Mouse (Mus musculus) intestine, embryonic 15.5 days (tissue): ENCODE data around the gene Lmbr1. TPM values are rescaled to one million over a fixed set of nuclear protein-coding genes. Genes with fewer than 3 reads are reported as not detected.
"Not testable (repeated sequence)": the region's sequence is repeated elsewhere in the genome, so short reads cannot be mapped to it uniquely, and the experiment has no call there.

Experiments used
- ATAC-seq: fragments of 200-750 bp; cut with Nextera tagmentation; 2 replicates; pipeline ENCODE4 v1.8.0; 2017; ENCODE audit warnings: moderate TSS enrichment, moderate library complexity
- H3K27ac ChIP-seq: fragments of 300-500 bp; sonication (generic); 2 replicates; pipeline ENCODE4 v1.5.1; 2015; ENCODE audit warnings: mild to moderate bottlenecking, inconsistent platforms
- H3K27me3 ChIP-seq: fragments of 300-500 bp; sonication (generic); replicated peaks from 2 replicates; pipeline ENCODE4 v1.6.1; 2015; ENCODE audit warnings: inconsistent platforms
- H3K36me3 ChIP-seq: fragments of 300-500 bp; sonication (generic); 2 replicates; pipeline ENCODE4 v1.6.1; 2015; ENCODE audit warnings: inconsistent platforms
- H3K4me1 ChIP-seq: fragments of 300-500 bp; sonication (generic); replicated peaks from 2 replicates; pipeline ENCODE4 v1.6.1; 2015; ENCODE audit warnings: inconsistent platforms
- H3K4me2 ChIP-seq: fragments of 300-500 bp; sonication (generic); replicated peaks from 2 replicates; pipeline ENCODE4 v1.6.1; 2015; ENCODE audit warnings: mild to moderate bottlenecking, inconsistent platforms
- H3K4me3 ChIP-seq: fragments of 300-500 bp; sonication (generic); replicated peaks from 2 replicates; pipeline ENCODE4 v1.5.1; 2015; ENCODE audit warnings: inconsistent platforms
- H3K9ac ChIP-seq: fragments of 300-500 bp; sonication (generic); 2 replicates; pipeline ENCODE4 v1.6.1; 2015; ENCODE audit warnings: inconsistent platforms
- H3K9me3 ChIP-seq: fragments of 300-500 bp; sonication (generic); 2 replicates; pipeline ENCODE4 v1.6.1; 2016; ENCODE audit warnings: inconsistent platforms
- WGBS: fragments of 180-500 bp; shearing (Covaris S2); methylation state at CpG from one replicate; pipeline ENCODE4 v1.1.7; 2015; 5-methylcytosine and 5-hydroxymethylcytosine counted together
- polyA plus RNA-seq: library from polyadenylated mRNA; unstranded; fragments of >200 nt; fragmentation: Nextera tagmentation; extraction: Ambion mirVana; gene quantifications from 2 replicates; pipeline ENCODE4 v1.2.1, GENCODE M21; 2015

The Lmbr1 gene
- polyA plus RNA-seq, result 9.9 and 12.3 TPM in 2 replicates

DNA sequence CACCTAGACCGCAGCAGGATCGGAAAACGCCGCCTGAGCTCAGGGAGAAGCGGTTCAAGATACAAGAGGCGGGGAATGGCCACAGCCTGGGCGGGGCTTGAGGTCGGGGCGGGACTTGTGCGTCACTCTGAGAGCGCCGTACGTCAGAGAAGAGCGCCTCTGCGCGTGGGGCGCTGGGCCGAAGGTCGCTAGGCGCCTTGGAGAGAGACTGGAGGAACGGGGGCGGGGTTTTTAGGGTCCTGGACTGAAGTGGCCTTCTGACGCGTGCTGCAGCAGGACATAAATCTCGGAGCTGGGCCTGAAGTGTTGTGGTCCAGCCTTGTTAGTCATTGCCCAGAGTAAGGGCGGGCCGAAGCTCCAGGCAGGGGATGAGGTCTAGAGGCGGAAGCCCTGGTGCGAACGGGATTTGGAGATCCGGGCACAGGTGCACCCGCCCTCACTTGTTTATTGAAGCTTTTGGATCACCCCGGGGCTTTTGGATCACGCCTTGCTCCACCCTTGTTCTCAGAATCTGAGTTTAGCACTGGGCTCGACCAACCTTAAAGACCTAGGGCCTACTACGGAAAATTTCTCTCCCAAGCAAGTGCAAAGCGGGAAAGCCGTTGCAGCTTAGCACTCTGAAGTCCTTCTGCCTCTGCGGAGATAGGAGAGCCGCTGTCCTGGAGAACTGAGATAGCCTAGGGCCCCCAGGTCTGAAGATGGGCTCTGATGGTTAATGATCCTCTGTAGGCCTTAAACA is at the start of gene Lmbr1:
Gene Lmbr1, minus strand, starts transcription at position 93 of the 739 bp plus-strand sequence.
- no peaks in the 10 kb centered on the region for H3K27me3 ChIP-seq
- peak within 1 kb of the TSS; percentile 86 for H3K4me2 ChIP-seq
- H3K36me3 ChIP-seq, result no peaks in the 10 kb centered on the region
- peak within 1 kb of the TSS; percentile 77 for H3K9ac ChIP-seq
- 1% methylated on average over 40 of the region's 40 CpGs for WGBS
- H3K4me1 ChIP-seq, result 0 out of 2 replicates have a peak, but pooled peaks cover 11% of the 10 kb centered on the region
- H3K9me3 ChIP-seq, result no peaks in the 10 kb centered on the region
- peak within 1 kb of the TSS; percentile 78 for H3K27ac ChIP-seq
- peak; percentile 98 for ATAC-seq
- H3K4me3 ChIP-seq, result peak within 1 kb of the TSS; percentile 76

GRCm38 (mm10) chr5:29423330-29423729 is 45.1 kb upstream of the Lmbr1 start:
- H3K9me3 ChIP-seq, H3K27ac ChIP-seq, H3K9ac ChIP-seq, H3K27me3 ChIP-seq, H3K4me2 ChIP-seq, H3K4me3 ChIP-seq, H3K4me1 ChIP-seq, H3K36me3 ChIP-seq: not testable (repeated sequence)
- peak; percentile 83 for ATAC-seq
- WGBS, result 57% methylated on average over 3 of the region's 3 CpGs

DNA sequence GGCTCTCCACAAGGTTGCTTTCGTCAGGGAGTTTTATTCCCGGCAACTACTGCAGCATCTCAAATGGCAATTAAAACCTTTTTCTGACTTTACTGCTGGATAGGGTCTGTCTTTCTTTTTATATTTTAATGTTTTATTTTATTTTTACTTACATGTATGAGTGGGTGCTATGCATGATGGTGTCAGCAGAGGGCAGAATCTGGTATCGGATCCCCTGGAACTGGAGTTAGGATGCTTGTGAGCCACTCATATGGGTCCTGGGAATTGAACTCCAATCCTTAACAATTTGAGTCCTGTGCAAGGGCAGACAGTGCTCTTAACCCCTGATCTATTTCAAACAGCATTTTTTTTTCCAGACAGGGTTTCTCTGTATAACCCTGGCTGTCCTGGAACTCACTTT is 34.9 kb upstream of the Lmbr1 start:
- Histone ChIP-seq H3K4me2 (no peak overlapping the region), H3K36me3 (no peaks in the 10 kb centered on the region), H3K27me3 (no peaks in the 10 kb centered on the region), H3K9ac (no peak overlapping the region), H3K27ac (no peak overlapping the region), H3K4me1 (no peaks in the 10 kb centered on the region), H3K9me3 (no peaks in the 10 kb centered on the region), H3K4me3 (no peak overlapping the region)
- ATAC-seq, result no peak
- 83% methylated on average over 3 of the region's 3 CpGs for WGBS

- no peaks in the 10 kb centered on the region for H3K36me3 ChIP-seq
- no peak overlapping the region for H3K4me3 ChIP-seq
- H3K9ac ChIP-seq, result no peak overlapping the region
- H3K27me3 ChIP-seq, result no peaks in the 10 kb centered on the region
- H3K27ac ChIP-seq, result no peak overlapping the region
- no peaks in the 10 kb centered on the region for H3K9me3 ChIP-seq
- H3K4me1 ChIP-seq, result no peaks in the 10 kb centered on the region
- H3K4me2 ChIP-seq, result no peak overlapping the region
- ATAC-seq, result peak; percentile 51; the same call in 1 of the 2 replicates
Observed at GRCm38 (mm10) chr5:29410854-29411253, 32.7 kb upstream of the Lmbr1 start.

- no peak for ATAC-seq
Observed at GRCm38 (mm10) chr5:29398427-29398826, 20.2 kb upstream of the Lmbr1 start.

DNA sequence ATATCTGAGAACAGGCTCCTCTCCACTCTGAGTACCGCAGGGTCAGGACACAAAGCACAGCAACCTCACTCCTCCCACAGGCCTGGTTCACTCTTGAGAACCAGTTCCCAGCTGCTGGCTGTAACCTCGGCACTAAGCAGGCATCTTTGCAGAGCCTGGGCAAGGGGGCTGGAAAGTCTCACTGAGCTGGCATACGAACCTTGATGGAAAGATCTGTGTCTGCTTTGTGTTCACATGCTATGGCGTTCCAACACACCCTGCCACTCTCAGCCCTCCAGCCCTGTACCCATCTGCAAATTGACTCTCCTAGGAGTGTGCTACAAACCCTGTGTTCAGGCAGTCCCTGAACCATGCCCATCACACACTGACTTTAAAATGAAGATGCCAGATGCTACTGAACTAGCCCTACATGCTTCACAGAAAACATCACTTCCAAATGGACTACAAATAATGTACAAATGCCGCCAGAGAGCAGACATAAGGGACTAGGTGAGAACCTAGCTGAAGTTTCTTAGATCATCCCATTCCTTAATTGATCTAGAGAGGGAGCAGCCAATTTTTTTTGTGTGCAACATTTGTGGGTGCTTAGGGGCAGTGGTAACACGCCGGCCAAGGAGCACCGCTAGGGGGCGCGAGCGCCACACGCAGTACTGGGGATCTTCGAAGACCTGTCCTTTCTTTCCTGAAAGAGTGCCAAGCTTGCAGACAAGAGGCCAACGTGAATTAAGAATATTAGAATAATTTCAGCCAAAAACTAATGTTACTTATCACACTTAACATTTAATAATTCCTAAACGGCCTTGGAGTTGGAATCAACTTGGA is 11.0 kb upstream of the Lmbr1 start:
- ATAC-seq, result peak; percentile 74
- Histone ChIP-seq H3K27me3 (no peaks in the 10 kb centered on the region), H3K9ac (no peak overlapping the region), H3K4me3 (no peak overlapping the region), H3K4me1 (0 out of 2 replicates have a peak, but pooled peaks cover 9% of the 10 kb centered on the region), H3K9me3 (no peaks in the 10 kb centered on the region), H3K27ac (peak overlapping the region; percentile 33; the same call in 1 of the 2 replicates), H3K36me3 (no peaks in the 10 kb centered on the region), H3K4me2 (no peak overlapping the region)
- 18% methylated on average over 15 of the region's 15 CpGs for WGBS

More at GRCm38 (mm10) chr5:29398427-29398826, 20.2 kb upstream of the Lmbr1 start:
- Histone ChIP-seq H3K27ac (no peak overlapping the region), H3K4me3 (no peak overlapping the region), H3K4me2 (no peak overlapping the region), H3K9ac (no peak overlapping the region), H3K27me3 (no peaks in the 10 kb centered on the region), H3K4me1 (no peaks in the 10 kb centered on the region), H3K36me3 (no peaks in the 10 kb centered on the region), H3K9me3 (no peaks in the 10 kb centered on the region)
- 65% methylated on average over 4 of the region's 4 CpGs for WGBS

DNA sequence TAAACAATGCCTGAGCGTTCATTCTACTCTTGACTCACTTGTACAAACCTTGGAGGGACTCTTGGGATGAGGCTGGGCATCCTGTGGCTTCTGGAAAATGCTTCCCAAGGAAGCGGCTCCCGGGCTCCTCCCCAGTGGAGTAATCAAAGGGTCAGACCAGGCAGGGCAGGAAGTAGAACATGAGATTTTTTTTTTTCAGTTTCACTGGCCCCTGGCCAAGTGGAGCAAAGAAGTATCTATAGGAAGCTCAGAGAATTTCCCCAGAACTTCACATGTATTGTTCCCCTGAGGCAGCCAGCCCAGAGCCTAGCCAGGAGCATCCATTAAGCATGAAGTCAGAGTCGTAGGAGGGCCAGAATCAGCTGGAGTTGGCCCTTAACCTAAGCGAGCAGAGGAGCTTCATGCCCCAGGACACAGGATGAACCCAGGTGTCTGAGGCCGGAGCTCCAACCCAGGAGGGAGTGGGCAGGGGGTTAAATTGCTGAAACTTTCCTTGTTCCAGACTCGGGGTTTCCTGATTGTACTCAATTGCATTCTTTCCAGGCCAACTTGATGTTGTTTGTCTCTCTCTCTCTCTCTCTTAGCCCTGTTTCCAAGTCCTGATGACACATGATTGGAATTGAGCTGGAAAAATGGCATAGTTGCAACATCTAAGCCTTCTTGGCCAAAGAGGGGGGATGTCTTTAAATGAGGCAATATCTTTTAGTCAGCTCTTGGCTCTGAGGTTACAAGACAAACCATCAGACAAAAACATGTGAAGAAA is 10.2 kb upstream of the Lmbr1 start:
- H3K9ac ChIP-seq, result no peak overlapping the region
- H3K4me2 ChIP-seq, result no peak overlapping the region
- H3K4me1 ChIP-seq, result 0 out of 2 replicates have a peak, but pooled peaks cover 9% of the 10 kb centered on the region
- 31% methylated on average over 7 of the region's 7 CpGs for WGBS
- H3K27me3 ChIP-seq, result no peaks in the 10 kb centered on the region
- ATAC-seq, result peak; percentile 78
- H3K9me3 ChIP-seq, result no peaks in the 10 kb centered on the region
- H3K27ac ChIP-seq, result peak overlapping the region; percentile 33; the same call in 1 of the 2 replicates
- H3K36me3 ChIP-seq, result no peaks in the 10 kb centered on the region
- no peak overlapping the region for H3K4me3 ChIP-seq

DNA sequence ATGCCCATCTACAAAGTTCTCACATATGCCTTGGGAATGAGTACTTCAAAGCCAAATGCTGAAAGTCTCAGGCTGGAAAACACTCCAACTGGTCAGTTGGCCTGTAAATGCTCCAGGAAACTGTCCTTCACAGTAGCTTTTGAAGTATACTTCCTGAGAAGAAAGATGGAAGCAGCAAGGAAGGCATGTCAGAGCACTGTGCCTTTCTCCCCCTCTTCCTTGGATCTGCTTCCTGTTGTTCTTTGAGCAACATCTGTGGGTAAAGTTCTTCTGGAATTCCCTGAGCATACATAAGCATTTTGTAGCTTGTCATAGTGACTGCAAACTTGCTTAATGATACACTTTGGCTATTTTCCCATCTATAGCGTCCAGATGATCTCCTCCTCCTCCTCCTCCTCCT is 9.4 kb upstream of the Lmbr1 start:
- H3K27me3 ChIP-seq, result no peaks in the 10 kb centered on the region
- H3K9me3 ChIP-seq, result no peaks in the 10 kb centered on the region
- H3K4me1 ChIP-seq, result 0 out of 2 replicates have a peak, but pooled peaks cover 9% of the 10 kb centered on the region
- no peak overlapping the region for H3K4me2 ChIP-seq
- no peak overlapping the region for H3K4me3 ChIP-seq
- H3K36me3 ChIP-seq, result no peaks in the 10 kb centered on the region
- no peak for ATAC-seq
- H3K27ac ChIP-seq, result peak overlapping the region; percentile 44; the same call in 1 of the 2 replicates
- 40% methylated on average over 1 of the region's 1 CpGs for WGBS
- H3K9ac ChIP-seq, result no peak overlapping the region

DNA sequence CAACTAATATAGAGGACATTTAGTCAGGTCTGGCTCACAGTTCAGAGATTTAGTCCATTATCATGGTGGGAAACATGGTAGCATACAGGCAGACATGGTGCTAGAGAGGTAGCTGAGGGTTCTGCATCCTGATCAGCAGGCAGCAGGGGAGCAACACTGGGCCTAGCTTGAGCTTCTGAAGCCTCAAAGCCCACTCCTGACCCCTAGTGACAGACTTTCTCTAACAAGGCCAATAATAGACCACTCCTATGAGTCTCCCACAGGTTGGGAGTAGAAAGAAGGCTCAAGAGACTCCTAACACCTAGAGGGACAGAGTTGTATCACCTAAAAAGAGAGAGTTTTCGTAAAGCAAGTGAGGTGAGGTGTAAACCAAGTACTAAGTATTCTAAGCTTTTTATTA is 4.6 kb upstream of the Lmbr1 start:
- H3K9ac ChIP-seq, result no peak overlapping the region
- H3K36me3 ChIP-seq, result no peaks in the 10 kb centered on the region
- no peak for ATAC-seq
- H3K27ac ChIP-seq, result no peak overlapping the region
- H3K27me3 ChIP-seq, result no peaks in the 10 kb centered on the region
- WGBS, result 63% methylated on average over 1 of the region's 1 CpGs
- no peak overlapping the region for H3K4me2 ChIP-seq
- 0 out of 2 replicates have a peak, but pooled peaks cover 10% of the 10 kb centered on the region for H3K4me1 ChIP-seq
- H3K4me3 ChIP-seq, result no peak overlapping the region
- no peaks in the 10 kb centered on the region for H3K9me3 ChIP-seq

- no peak overlapping the region for H3K4me2 ChIP-seq
- 79% methylated on average over 2 of the region's 2 CpGs for WGBS
Observed at GRCm38 (mm10) chr5:29380091-29380490, 1.9 kb upstream of the Lmbr1 start.

DNA sequence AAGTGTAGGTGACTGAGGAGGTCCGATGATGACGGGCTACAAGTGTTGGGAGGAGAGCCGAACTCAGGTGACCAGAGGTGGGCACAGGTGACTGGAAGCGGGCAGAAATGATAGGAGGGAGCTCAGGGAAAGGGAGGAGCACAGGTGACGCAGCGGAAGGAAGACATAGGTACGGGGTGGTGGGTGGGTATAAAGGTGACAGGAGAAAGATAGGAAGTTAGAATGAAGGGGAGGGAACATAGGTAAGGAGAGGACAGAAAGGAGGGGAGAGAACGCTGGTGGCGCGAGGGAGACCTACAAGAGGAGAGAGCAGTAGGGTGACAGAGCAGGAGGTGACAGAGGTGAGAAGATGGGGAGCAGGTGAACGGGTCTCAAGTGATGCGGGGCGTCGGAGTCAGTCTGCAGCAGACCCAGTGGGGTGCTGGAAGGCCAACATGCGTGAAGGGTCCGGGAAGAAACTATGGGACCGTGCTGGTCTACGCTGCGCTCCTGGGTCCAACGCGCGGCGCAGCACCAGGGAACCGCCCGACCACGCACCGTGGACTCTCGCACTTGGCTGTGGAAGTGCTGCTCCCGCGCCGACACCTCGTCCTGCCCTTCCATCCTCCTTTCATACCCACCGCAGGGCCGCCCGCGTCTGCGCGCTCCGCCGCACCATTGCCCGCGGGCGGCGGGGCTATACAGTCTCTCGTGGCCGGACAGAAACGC is 446 bp downstream of the Lmbr1 start:
- Histone ChIP-seq H3K27me3 (no peaks in the 10 kb centered on the region), H3K27ac (peak overlapping the region; percentile 78)
- 2% methylated on average over 47 of the region's 47 CpGs for WGBS

More at GRCm38 (mm10) chr5:29380091-29380490, 1.9 kb upstream of the Lmbr1 start:
- no peak overlapping the region for H3K27ac ChIP-seq
- H3K4me1 ChIP-seq, result 0 out of 2 replicates have a peak, but pooled peaks cover 11% of the 10 kb centered on the region
- H3K9me3 ChIP-seq, result no peaks in the 10 kb centered on the region
- no peak overlapping the region for H3K4me3 ChIP-seq
- ATAC-seq, result no peak
- no peak overlapping the region for H3K9ac ChIP-seq
- no peaks in the 10 kb centered on the region for H3K36me3 ChIP-seq
- H3K27me3 ChIP-seq, result no peaks in the 10 kb centered on the region

More for the DNA sequence above, 446 bp downstream of the Lmbr1 start:
- peak; percentile 81 for ATAC-seq
- Histone ChIP-seq H3K9ac (peak overlapping the region; percentile 77), H3K36me3 (no peaks in the 10 kb centered on the region), H3K4me1 (0 out of 2 replicates have a peak, but pooled peaks cover 11% of the 10 kb centered on the region), H3K4me2 (peak overlapping the region; percentile 86), H3K9me3 (no peaks in the 10 kb centered on the region), H3K4me3 (peak overlapping the region; percentile 76)
